Comparison of ENCODE assay signal across 1 mouse cellular context in the genomic region with DNA sequence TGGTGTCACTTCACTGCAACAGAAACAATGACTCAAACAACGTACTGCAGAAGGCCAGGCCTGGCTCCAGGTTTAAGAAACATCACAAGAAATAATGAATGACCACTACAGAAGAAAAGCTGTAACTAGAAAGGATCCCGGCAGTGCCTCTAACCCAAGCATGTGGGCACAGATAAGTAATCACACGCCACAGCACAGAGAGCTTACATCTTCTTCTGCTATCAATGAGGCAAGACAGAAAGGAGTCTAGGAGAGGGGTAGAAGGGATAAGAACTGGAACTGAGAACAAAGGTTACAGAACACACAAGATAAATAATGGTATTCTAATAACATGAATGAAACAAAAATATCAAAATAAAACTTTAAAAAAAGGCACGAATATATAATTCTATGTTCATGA.
TF ChIP-seq lines count a peak whose summit lies in the region.

No protein-coding gene starts in this region.

TF ChIP-seq in MEL, 35 proteins besides CTCF, POLR2A, EP300 and RAD21:
- TF ChIP-seq ETS1 (IDR thresholded peaks at IDR 0.05; ENCODE audit: low read depth, low read length) (peak; percentile 65), MYC (IDR thresholded peaks at IDR 0.05; ENCODE audit: low read depth, low read length) (no peak), GABPA (IDR thresholded peaks at IDR 0.05; ENCODE audit: low read depth, low read length) (no peak), POLR2AphosphoS5 (IDR thresholded peaks at IDR 0.05; ENCODE audit: borderline replicate concordance, low read depth, low read length) (no peak), MAZ (IDR thresholded peaks at IDR 0.05; ENCODE audit: low read depth, low read length) (no peak), MAFK (IDR thresholded peaks at IDR 0.05; ENCODE audit: borderline replicate concordance, low read depth, low read length) (no peak), MAX (IDR thresholded peaks at IDR 0.05; ENCODE audit: low read length) (no peak), NRF1 (IDR thresholded peaks at IDR 0.05; ENCODE audit: insufficient read depth, low read depth, low read length, poor library complexity, severe bottlenecking) (no peak), ZMIZ1 (IDR thresholded peaks at IDR 0.05; ENCODE audit: low read depth, low read length) (no peak), ZC3H11A (IDR thresholded peaks at IDR 0.05; ENCODE audit: low read depth, low read length) (no peak), KAT2A (conservative IDR thresholded peaks at IDR 0.05; ENCODE audit: low read depth, low read length) (no peak), TCF12 (IDR thresholded peaks at IDR 0.05; ENCODE audit: low read depth, low read length) (peak; percentile 72; the same call in 1 of the 2 replicates), BHLHE40 (IDR thresholded peaks at IDR 0.05; ENCODE audit: borderline replicate concordance, low read depth, low read length) (no peak), ELF1 (IDR thresholded peaks at IDR 0.05; ENCODE audit: low read depth, low read length) (no peak), UBTF (IDR thresholded peaks at IDR 0.05; ENCODE audit: borderline replicate concordance, insufficient read depth, low read depth, low read length) (no peak), ZNF384 (IDR thresholded peaks at IDR 0.05; ENCODE audit: low read depth, low read length) (no peak), USF2 (IDR thresholded peaks at IDR 0.05; ENCODE audit: borderline replicate concordance in 1 of 2, insufficient read depth in 1 of 2, low read depth in 1 of 2, low read length in 2 of 2) (no peak), USF1 (IDR thresholded peaks at IDR 0.05; ENCODE audit: low read depth, low read length) (0 out of 2 replicates have a peak, but pooled peaks have one; percentile 8), POLR2AphosphoS2 (IDR thresholded peaks at IDR 0.05; ENCODE audit: low read length) (no peak), CHD2 (IDR thresholded peaks at IDR 0.05; ENCODE audit: low read length) (no peak), E2F4 (IDR thresholded peaks at IDR 0.05; ENCODE audit: borderline replicate concordance, low read depth, low read length) (no peak), MYB (IDR thresholded peaks at IDR 0.05; ENCODE audit: low read depth, low read length) (no peak), TAL1 (IDR thresholded peaks at IDR 0.05; ENCODE audit: low read length) (0 out of 2 replicates have a peak, but pooled peaks have one; percentile 4), GATA1 (IDR thresholded peaks at IDR 0.05; ENCODE audit: low read depth, low read length) (peak; percentile 69), JUND (IDR thresholded peaks at IDR 0.05; ENCODE audit: low read depth, low read length) (no peak), HCFC1 (IDR thresholded peaks at IDR 0.05; ENCODE audit: low read depth, low read length) (no peak), RCOR1 (IDR thresholded peaks at IDR 0.05; ENCODE audit: low read depth, low read length) (no peak; the same call in 1 of the 2 replicates), SIN3A (IDR thresholded peaks at IDR 0.05; ENCODE audit: low read length) (no peak), TBP (IDR thresholded peaks at IDR 0.05; ENCODE audit: low read depth, low read length) (no peak), MEF2A (IDR thresholded peaks at IDR 0.05; ENCODE audit: extremely low read depth, insufficient replicate concordance, low read depth, low read length, poor library complexity, severe bottlenecking) (no peak), CHD1 (IDR thresholded peaks at IDR 0.05; ENCODE audit: low read depth, low read length) (no peak), SMC3 (IDR thresholded peaks at IDR 0.05; ENCODE audit: low read depth, low read length) (no peak), NELFE (IDR thresholded peaks at IDR 0.05; ENCODE audit: low read depth, low read length) (no peak), ZKSCAN1 (IDR thresholded peaks at IDR 0.05; ENCODE audit: low read depth, low read length) (no peak), MXI1 (IDR thresholded peaks at IDR 0.05; ENCODE audit: low read depth, low read length) (peak; percentile 23; the same call in 1 of the 2 replicates)
